Mouse (Mus musculus) gastrocnemius, postnatal 25 days (tissue): ENCODE data around the gene Pycard. TPM values are rescaled to one million over a fixed set of nuclear protein-coding genes. Genes with fewer than 3 reads are reported as not detected.
"Not testable (repeated sequence)": the region's sequence is repeated elsewhere in the genome, so short reads cannot be mapped to it uniquely, and the experiment has no call there.

ENCODE experiments used
- DNase-seq: peaks from one replicate; pipeline ENCODE4 v3.0.0; 2022
- total RNA-seq, 2 experiments: library from RNA; stranded (reverse); gene quantifications; 1 replicate in 1 of 2; 2 replicates in 1 of 2; pipeline ENCODE4 v1.2.3; 2021

Gene Pycard
- total RNA-seq, 2 experiments from 2014 or later = 0.72 to 0.82 TPM

DNA sequence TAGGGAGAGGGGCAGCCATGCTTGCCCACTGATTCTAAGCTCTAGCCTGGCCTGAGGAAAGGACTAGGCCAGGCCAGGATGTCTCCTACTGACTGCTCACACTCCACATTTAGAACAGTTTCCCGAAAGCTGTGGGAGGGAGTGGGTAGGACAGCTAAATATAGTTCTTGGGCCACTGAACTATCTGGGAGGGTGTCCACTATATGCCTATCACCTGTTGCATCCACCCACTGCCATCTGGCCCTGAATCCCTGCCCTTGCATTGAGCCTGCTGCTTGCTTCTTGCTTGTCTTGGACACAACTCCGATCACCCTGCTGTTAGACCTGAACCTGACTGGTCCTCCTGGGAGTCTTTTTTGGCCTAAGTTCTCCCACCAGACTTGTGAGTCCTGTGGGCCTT, 10.0 kb upstream of the Pycard start, which contains the start of gene Trim72:
Gene Trim72 (plus strand): TSS at position 262 of the 400 bp plus-strand sequence.
- peak; percentile 77 for DNase-seq

DNA sequence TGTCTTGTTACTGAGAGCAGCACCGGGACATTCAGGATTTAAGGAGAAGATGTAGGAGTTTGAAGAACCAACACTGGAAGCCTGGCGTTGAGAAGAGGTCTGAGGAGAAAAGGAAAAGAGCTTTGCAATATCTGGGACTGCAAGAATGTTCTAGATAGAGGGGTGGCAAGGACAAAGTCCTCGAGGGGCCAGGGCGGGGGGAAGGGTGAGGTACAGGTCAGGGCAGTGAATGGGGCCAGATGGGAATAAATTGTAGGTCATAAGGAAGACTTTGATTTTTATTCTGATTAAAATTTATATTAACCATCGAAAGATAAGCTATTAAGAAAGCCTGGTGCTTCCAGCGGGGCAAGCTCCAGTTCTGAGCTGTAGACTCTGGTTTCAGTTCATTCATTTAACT, 9.4 kb upstream of the Pycard start:
- no peak for DNase-seq

GRCm38 (mm10) chr7:128000068-128000950, 6.6 kb upstream of the Pycard start:
- no peak for DNase-seq

GRCm38 (mm10) chr7:127999436-127999835, 5.8 kb upstream of the Pycard start:
- no peak for DNase-seq

GRCm38 (mm10) chr7:127992488-127993340, 953 bp downstream of the Pycard start:
- DNase-seq = no peak

- peak; percentile 33 for DNase-seq
Observed at GRCm38 (mm10) chr7:127991643-127992487, 1.8 kb downstream of the Pycard start.

DNA sequence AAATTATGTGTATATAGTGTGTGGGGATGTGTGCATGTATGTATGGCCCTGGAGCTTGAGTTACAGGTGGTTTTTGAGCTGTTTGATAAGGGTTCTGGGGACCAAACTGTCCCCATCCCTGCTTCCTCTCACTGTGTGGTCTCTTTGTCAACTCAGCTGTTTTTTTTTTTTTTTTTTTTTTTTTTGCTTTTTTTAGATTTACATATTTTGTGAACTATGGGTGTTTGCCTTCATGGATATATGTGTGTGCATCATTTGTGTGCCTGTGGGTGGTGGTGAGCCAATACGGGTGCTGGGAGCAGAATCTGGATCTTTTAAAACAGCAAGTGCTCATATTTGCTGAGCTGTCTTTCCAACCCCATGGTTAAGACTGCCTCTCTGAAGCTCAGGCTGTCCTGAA, 4.8 kb downstream of the Pycard start:
- DNase-seq = no peak

GRCm38 (mm10) chr7:127980606-127981005, 13.1 kb downstream of the Pycard start:
- no peak for DNase-seq

DNA sequence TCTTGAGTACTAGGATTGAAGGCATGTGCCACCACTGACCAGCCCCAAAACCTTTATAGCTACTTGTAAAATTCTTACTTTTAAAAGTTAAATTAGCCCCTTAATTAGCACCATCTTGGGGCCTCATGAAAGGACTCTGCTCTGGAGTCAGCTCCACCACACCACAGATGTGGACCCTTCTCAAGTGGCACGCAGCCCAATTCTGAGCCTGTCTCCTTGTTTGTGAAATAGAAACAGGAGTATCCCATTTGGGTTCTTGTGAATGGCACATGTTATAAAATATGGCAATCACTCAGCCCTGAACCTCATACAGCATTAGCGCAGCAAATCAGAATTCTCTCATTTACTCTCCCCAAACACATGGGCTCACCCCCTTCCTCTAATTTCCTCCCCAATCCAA, 14.8 kb downstream of the Pycard start:
- DNase-seq = no peak

DNA sequence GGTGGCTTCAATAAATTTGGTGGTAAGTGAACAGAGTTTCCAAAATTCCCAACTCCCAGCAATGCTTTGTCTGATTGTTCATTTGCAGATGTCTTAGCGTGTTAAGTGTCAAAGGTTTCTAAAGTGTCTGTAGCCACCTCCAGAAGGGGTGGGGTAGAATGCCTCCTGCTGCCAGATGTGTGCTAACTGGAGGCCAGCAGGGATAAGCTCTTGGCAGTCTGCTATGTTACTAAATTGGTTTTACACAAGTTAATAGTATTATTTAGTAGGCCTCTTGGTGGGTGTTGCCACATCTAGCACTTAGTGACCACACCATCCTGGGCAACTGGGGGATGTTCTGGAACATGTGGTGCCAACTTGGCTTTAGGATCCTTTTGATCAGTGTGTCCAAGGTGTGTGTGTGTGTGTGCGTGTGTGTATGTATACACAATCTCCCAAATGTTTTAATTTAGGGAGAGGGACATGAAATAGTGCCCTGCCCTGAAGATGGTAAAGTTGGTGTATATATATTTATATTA, 19.2 kb downstream of the Pycard start:
- DNase-seq = peak; percentile 15

DNA sequence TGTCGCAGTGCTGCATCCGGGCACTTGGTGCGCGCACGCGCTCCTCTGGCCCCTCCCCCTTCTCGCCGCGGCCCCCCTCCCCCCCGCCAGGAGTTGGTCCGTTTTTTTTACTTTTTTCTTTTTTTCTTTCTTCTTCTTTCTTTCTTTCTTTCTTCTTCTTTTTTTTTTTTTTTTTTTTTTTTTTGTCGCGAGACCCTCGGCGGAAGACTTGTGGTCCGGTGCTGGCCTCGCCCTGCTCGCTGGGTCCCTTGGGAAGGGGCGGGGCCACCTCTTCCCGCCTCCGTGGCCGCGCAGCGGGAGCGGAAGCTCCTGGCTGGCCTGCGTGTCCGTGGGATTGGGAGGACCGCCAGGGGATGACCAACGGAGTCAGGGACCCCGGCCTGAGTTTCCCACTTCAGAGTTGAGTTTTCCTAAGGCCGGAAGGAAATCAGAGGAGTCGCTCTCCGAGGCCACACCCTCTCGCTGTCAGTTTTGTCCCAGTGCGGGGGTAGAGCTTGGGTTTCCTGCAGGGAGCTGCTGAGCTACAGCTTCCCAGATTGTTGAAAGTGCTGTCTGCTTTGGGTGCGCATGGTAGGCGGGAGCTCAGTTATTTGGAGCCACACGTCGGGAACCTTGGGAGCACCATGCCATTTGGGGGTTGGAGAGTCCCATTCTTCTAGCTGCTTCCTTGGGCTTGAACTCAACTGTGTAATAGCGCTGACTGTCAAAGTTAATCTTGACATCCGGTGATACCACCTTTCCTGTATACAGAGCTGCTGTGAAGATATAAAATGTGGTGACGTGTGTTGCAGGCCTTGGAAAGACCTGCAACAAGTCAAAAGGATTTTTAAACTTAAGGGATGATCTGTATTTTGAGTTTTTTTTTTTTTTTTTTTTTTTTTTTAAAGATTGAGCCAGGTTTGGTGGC, 25.5 kb downstream of the Pycard start:
- DNase-seq = peak; percentile 80

DNA sequence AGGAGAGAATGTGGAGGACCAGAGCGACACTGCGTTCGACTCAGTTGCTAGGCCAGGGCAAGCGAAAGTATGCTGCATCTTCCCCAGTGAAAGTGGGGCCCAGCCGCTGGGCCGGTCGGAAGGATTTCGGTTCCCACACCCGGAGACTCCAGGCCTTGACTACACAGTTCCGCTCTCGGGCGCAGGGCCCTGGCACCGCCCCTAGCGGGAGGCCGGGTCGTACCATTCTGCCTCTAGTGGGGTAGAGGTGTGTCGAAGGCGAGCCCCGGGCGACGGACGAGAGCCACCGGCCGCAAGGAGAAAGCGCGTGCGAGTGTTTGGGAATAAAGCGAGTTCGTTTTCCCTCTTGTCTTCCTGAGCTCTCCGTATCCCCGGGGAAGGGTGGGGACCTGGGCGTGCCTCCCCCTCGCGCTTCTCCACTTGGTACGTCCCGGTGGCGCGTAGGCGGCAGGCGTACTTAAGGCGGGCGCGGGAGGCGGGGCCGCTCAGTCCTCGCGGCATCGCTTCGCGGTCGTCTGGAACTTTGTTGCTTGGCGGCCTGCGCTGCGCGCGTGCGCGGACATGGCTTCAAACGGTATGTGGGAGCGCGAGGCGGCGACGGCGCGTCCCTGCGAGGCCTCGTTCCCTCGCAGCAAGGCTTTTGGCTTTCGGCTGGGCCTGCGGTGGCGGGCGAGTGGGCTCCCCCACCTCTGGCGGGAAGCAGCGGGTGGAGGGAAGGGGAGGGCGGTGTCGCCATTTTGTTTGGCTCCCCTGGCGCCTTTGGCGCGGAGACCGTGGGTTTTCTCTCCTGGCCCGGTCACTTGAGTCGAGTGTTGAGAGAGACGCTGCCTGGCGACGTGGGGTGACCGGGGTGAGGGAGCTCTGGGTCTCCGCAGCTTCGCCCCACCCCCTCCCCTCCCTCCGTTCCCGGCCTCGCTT, 26.4 kb downstream of the Pycard start, which contains the start of gene Fus:
Gene Fus (plus strand): TSS at position 454 of the 918 bp plus-strand sequence.
- peak; percentile 91 for DNase-seq

GRCm38 (mm10) chr7:127966371-127966918, 27.2 kb downstream of the Pycard start:
- DNase-seq = no peak

DNA sequence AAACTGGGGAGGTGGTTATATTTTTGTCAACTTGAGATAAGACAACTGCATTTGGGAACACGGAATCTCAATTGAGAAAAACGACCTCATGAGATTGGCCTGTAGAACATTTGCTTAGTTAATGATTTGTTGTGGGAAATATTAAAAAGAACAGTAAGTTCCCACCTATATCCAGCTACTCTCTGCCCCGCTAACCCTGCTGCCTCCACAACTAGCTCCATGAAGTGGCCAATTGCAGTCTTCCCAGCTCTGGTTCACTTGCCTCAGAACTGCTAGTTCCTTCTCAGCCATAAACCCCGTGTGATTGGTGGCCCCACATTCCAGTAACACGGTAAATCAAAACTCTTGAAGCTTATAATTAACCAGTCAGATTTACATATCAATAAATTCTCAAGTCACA, 34.3 kb downstream of the Pycard start:
- DNase-seq = no peak

DNA sequence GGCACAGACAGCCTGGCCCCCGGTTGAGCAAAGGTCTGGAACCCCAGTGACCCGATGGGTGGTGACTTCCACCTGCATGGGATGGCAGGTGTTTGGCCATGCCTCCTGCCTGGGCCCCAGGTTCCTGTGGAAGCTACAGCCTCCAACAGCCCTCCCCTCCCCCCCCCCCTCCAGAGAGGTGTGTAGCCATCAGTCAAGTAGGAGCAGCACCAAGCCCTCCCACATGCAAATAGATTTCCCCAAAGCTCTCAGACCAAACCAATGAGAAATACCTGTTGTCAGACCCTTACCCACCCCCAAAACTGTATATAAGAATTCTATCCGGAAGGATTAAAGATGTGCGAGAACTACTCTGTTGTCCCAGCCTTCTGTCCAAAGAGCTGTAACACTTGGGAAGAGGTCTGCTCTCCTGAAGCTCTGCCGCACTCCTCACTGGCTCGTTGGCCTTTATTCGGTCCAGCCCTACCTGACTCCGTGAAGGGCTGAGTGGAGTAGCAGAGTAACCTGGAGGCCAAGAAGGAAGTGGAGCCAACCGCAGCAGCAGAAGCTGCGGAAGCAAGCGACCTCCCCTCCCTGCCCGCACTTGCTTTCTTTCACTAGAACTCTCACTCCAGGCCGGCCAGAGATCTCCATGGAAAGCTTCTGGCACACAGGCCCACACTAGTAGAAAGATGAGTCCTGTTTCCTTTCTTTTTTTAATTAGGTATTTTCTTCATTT, 40.6 kb downstream of the Pycard start:
- DNase-seq = no peak

GRCm38 (mm10) chr7:127946470-127947023, 47.1 kb downstream of the Pycard start, which contains the start of gene Prss36:
Gene Prss36 (minus strand): TSS chr7:127946725.
- no peak for DNase-seq

GRCm38 (mm10) chr7:127944614-127945013, 49.1 kb downstream of the Pycard start:
- no peak for DNase-seq

GRCm38 (mm10) chr7:127942097-127942496, 51.6 kb downstream of the Pycard start:
- DNase-seq = not testable (repeated sequence)
